Mouse (Mus musculus) spleen, adult 2 months (tissue): ENCODE data around the gene Mrps24. TPM values are rescaled to one million over a fixed set of nuclear protein-coding genes. Genes with fewer than 3 reads are reported as not detected.

Source experiments
- DNase-seq, 2 experiments: peaks; one replicate each; pipeline versions ENCODE4 v3.0.0 to v3.0.0-alpha.2; 2012 to 2021; ENCODE audit warnings: low spot score in 2 of 2, low read depth in 1 of 2
- H3K27ac ChIP-seq: fragments of 200-500 bp; 2 replicates; pipeline ENCODE4 v1.5.1; 2012; ENCODE audit warnings: low read length, inconsistent platforms; ENCODE audit not compliant: insufficient read depth
- H3K27me3 ChIP-seq: fragments of 200-500 bp; 2 replicates; pipeline ENCODE4 v1.6.1; 2012; ENCODE audit warnings: mild to moderate bottlenecking, moderate library complexity, low read length, inconsistent platforms; ENCODE audit not compliant: control insufficient read depth, insufficient read depth
- H3K36me3 ChIP-seq: fragments of 200-500 bp; 2 replicates; pipeline ENCODE4 v1.6.1; 2012; ENCODE audit warnings: mild to moderate bottlenecking, low read length, inconsistent platforms; ENCODE audit not compliant: control insufficient read depth, insufficient read depth
- H3K4me1 ChIP-seq: fragments of 200-500 bp; 2 replicates; pipeline ENCODE4 v1.6.1; 2011; ENCODE audit warnings: inconsistent platforms; ENCODE audit not compliant: control insufficient read depth, insufficient read depth, insufficient read length
- H3K4me3 ChIP-seq: fragments of 200-500 bp; 2 replicates; pipeline ENCODE4 v1.5.1; 2011; ENCODE audit warnings: mild to moderate bottlenecking, inconsistent platforms; ENCODE audit not compliant: insufficient read depth, insufficient read length; ENCODE audit errors: extremely low read depth
- CTCF ChIP-seq: fragments of 200-500 bp; IDR thresholded peaks from 2 replicates; pipeline ENCODE4 v1.5.1; 2011; ENCODE audit warnings: mild to moderate bottlenecking, inconsistent platforms; ENCODE audit not compliant: insufficient read depth, insufficient read length, insufficient replicate concordance; ENCODE audit errors: extremely low read depth
- POLR2A ChIP-seq: fragments of 200-500 bp; IDR thresholded peaks from 2 replicates; pipeline ENCODE4 v1.6.1; 2011; ENCODE audit warnings: low read depth, low read length, inconsistent platforms
- WGBS: fragments of 180-500 bp; shearing (Covaris S2); methylation state at CpG from one replicate; pipeline ENCODE4 v1.1.7; 2018; 5-methylcytosine and 5-hydroxymethylcytosine counted together
- polyA plus RNA-seq: library from polyadenylated mRNA; depleted of rRNA; stranded (reverse); fragments of >200 nt; gene quantifications from 2 replicates; pipeline ENCODE4 v1.2.3, GENCODE M21; 2012

Mrps24 gene
- polyA plus RNA-seq, 1 experiment: 176 TPM

DNA sequence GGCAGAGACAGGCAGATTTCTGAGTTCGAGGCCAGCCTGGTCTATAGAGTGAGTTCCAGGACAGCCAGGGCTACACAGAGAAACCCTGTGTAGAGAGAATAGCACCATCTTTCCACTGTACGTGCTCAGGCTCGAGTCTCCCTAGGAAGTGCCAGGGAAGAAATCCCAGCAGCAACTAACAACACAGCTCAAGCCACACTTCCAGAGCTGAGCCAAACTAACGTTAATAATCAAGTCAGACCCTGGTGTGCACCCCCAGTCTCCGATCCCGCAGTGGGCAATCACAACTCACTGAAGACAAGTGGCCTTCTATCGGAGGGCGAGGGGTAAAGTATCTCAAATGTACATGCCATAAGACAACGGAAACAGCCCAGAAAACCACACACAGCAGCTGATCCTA lies 14.1 kb upstream of the Mrps24 start:
- no peaks in the 10 kb centered on the region for H3K4me1 ChIP-seq
- H3K27ac ChIP-seq: no peak overlapping the region
- H3K36me3 ChIP-seq: no peaks in the 10 kb centered on the region
- H3K27me3 ChIP-seq: no peaks in the 10 kb centered on the region
- no peak for DNase-seq
- TF ChIP-seq CTCF: no peak
- TF ChIP-seq POLR2A: no peak
- H3K4me3 ChIP-seq: no peak overlapping the region
- WGBS: 91% methylated on average over 9 of the region's 9 CpGs

DNA sequence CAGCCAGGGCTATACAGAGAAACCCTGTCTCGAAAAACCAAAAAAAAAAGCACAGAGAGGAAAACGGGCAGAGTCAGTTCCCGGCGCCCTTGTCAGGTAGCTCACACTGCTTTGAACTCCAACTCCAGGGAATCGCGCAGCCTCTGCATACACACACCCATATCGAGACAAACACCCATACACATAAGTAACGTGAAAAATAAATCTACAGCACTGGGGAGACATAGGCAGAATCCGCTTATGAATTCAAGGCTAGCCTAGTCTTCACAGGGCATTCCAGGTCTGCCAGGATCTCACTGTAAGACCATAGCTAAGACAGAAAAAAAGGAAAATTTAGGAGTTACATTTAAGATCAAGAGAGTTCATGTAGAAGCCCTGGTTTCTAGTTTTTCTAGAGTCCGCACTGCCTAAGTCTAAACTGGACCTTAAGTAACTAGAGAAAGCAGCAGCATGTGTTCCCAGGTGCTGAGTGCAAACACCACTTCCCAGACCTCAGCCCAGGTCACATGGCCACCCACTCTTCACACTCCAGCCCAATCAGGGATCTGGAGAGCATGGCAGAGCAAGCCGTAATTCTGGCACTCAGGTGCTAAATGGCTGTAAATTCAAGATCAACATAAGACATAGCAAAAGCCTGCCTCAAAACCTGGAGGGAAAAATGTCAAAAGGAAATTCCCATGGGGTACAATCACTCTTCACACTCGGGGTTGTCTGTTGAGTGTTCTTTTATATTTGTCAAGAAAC lies 3.3 kb upstream of the Mrps24 start:
- no peak overlapping the region for H3K4me3 ChIP-seq
- no peaks in the 10 kb centered on the region for H3K27me3 ChIP-seq
- H3K27ac ChIP-seq: no peak overlapping the region
- H3K36me3 ChIP-seq: peaks cover 30% of the 10 kb centered on the region
- TF ChIP-seq CTCF (no peak), POLR2A (no peak)
- peaks cover 5% of the 10 kb centered on the region; the same call in 1 of the 2 replicates for H3K4me1 ChIP-seq
- no peak for DNase-seq
- 95% methylated on average over 12 of the region's 12 CpGs for WGBS

DNA sequence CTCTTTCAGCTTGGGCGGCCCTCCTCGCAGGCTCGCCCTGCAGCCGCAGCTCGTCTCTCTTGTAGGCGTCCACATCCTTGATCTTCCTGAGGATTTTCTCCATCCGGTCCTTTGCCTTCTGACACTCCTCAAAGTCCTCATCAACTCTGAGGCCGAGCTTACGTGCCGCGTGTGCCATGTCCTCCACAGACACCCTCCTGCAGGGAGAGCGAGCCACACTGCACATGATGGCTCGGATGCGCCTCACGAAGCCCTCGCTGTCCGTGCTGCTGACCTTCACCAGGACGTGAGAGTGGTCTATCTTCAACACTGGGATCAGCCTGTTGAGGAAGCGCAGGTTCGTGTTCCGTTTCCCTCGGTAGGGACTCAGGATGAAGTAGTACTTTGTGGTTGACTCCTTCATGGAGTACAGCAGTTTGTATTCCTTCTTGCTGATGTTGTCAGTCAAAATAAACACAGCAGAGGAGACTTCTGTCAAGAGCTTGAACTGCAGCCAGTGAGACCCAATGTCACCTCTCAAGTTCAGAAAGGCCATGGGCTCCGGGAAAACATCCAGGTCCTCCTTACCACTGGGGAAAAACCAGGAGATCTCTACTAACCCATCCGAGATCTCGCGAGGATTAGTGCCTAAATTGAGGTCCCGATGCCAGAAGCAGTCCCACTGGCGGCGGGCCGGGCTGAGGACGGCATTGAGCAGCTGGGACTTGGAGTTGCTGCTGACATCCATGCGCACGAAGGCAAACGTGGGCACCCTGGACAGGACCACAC lies 1.6 kb upstream of the Mrps24 start:
- Histone ChIP-seq H3K27ac (0 out of 2 replicates have a peak overlapping the region, but pooled peaks have one; percentile 2), H3K36me3 (peaks cover 23% of the 10 kb centered on the region), H3K4me3 (no peak overlapping the region), H3K27me3 (no peaks in the 10 kb centered on the region), H3K4me1 (peaks cover 5% of the 10 kb centered on the region; the same call in 1 of the 2 replicates)
- TF ChIP-seq POLR2A (no peak), CTCF (no peak)
- 92% methylated on average over 34 of the region's 34 CpGs for WGBS
- no peak for DNase-seq

DNA sequence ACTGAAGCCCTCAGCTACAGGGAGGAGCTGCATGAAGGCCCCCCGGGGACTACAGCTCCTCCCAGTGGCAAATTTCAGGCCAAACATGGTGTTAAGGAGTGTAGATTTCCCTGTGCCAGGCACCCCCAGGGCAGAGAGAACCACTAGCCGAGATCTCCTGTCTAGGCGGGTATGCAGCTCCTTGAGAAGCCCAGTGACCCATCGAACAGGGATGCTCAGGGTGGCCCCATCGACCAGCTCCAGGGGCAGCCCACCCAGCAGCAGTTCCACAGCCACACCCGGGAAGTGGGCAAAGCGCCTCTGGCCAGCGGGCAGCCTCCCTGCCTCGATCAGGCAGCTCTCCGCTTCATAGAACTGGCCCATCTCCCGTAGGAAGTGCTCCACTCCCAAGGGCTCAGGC lies 766 bp upstream of the Mrps24 start:
- Histone ChIP-seq H3K4me1 (peaks cover 5% of the 10 kb centered on the region; the same call in 1 of the 2 replicates), H3K27me3 (no peaks in the 10 kb centered on the region), H3K36me3 (peaks cover 21% of the 10 kb centered on the region), H3K4me3 (no peak overlapping the region), H3K27ac (no peak overlapping the region)
- DNase-seq: no peak
- TF ChIP-seq CTCF (no peak), POLR2A (no peak)
- 93% methylated on average over 11 of the region's 11 CpGs for WGBS

DNA sequence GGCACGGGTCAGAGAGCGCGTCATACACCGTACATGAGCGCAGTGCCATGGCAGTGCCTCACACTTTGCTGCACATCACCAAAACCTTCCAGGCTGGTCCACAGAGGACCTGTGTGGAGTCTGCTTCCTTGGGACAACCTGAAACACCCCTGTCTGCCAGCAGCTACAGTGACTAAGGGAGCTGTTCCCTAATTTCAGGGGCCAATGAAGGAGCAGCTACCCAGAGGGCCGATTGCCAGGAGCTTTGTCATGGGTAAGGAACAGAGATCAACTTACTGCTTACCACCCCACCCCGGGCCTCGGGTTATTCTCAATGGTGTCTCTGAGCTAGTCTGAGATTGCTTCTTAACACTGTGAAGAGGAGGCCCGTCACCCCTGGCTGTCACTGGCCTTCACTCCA lies 301 bp downstream of the Mrps24 start:
- WGBS: 79% methylated on average over 9 of the region's 9 CpGs
- no peak for DNase-seq
- Histone ChIP-seq H3K27ac (no peak overlapping the region), H3K4me1 (peaks cover 5% of the 10 kb centered on the region; the same call in 1 of the 2 replicates), H3K36me3 (peaks cover 21% of the 10 kb centered on the region), H3K4me3 (no peak overlapping the region), H3K27me3 (no peaks in the 10 kb centered on the region)
- TF ChIP-seq POLR2A (no peak), CTCF (no peak)

DNA sequence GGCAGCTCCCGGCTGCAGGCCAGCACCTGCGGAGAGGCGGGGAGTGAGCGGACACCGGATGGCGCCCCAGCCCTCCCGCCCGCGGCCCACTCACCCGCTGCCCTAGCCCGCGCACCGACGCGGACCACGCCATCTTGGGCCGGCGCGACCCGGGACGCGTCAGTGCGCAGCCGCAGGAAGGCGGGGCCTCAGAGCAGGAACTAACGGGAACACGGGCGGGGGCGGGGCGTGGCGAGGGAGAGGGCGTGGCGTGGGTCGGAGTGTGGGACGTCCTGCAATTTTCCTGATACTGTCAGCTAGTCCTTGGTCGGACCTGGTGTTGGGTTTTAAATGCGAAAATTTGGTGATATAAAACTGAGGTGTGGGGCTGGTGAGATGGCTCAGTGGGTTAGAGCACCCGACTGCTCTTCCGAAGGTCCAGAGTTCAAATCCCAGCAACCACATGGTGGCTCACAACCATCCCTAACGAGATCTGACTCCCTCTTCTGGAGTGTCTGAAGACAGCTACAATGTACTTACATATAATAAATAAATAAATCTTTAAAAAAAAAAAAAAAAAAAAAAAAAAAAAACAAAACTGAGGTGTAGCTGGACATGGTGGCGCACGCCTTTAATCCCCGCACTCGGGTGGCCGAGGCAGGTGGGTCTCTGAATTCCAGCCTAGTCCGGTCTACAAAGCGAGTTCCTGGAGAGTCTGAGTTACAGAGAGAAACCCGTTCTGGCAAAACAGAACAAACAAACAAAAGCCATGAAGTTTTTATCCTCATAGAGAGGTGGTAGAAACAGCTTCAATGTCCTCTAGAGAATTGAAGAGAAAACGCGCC lies 7.7 kb downstream of the Mrps24 start:
- H3K36me3 ChIP-seq: peaks cover 6% of the 10 kb centered on the region
- no peaks in the 10 kb centered on the region for H3K27me3 ChIP-seq
- TF ChIP-seq CTCF: no peak
- TF ChIP-seq POLR2A: peak; percentile 90
- H3K4me1 ChIP-seq: no peaks in the 10 kb centered on the region; the same call in none of the 2 replicates
- WGBS: 23% methylated on average over 40 of the region's 50 CpGs
- DNase-seq: peak; percentile 74 to 91
- H3K4me3 ChIP-seq: peak overlapping the region; percentile 93
- peak overlapping the region; percentile 7; the same call in 1 of the 2 replicates for H3K27ac ChIP-seq
